Mouse (Mus musculus): ENCODE data around the gene Nup54. TPM values are rescaled to one million over a fixed set of nuclear protein-coding genes. Genes with fewer than 3 reads are reported as not detected.
A peak's percentile ranks its signal among the peaks of the same experiment; 100 is the strongest.

Gene Nup54
- total RNA-seq, 2 experiments from 2014 or later = 30.3 to 34.0 TPM

DNA sequence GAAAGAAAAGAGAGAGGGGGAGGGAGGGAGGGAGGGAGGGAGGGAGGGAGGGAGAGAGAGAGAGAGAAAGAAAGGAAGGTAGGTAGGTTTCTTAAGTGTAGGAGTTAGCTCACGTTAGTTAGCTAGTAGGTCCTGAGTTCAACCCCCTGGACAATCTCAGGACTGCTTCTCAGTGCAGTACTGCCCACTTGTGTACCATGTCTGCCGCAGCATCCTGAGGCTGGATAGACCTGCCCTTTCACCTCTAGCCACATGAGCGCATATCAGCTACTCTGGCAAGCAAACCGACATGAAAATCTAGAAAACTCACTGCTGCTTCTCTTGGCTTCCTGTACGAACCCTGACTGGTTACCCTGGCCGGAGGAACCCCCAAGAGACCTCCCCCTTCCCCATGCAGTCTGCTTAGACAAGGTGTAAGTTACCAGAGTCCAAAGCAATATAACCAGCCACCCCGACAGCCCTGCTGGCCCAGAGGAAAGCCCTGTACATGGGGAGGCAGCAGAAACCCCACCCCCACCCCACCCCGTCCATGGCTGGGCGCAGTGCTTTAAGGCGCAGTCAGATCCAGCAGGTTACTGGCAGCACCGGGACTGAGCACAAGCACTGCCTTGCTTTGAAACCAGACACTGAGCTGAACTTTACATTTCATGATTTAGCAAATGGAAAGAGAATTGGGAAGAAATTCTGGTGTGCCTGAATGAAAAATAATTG, 21.6 kb downstream of the Nup54 start:
- no peak for DNase-seq

- no peak for DNase-seq
These were observed 23.4 kb downstream of the Nup54 start for GRCm38 (mm10) chr5:92411461-92412140.

DNA sequence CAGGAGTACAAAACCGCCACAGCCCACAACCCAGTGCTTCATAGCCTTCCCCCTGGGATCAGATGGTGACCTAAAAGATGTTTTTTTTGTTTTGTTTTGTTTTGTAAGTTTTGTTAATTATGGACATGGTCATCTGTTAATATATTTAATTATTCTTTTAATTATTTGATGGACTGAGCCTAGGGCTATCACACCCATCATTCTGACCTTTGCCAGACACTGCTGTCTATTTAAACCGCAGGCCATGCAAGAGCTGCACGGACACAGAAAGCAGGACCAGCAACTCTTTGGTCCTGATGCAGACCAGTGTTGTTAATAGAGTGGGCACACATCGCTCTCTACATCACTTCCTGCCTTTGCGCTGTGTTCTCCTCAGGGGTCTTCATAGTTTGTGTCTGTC, 24.5 kb downstream of the Nup54 start:
- no peak for DNase-seq

DNA sequence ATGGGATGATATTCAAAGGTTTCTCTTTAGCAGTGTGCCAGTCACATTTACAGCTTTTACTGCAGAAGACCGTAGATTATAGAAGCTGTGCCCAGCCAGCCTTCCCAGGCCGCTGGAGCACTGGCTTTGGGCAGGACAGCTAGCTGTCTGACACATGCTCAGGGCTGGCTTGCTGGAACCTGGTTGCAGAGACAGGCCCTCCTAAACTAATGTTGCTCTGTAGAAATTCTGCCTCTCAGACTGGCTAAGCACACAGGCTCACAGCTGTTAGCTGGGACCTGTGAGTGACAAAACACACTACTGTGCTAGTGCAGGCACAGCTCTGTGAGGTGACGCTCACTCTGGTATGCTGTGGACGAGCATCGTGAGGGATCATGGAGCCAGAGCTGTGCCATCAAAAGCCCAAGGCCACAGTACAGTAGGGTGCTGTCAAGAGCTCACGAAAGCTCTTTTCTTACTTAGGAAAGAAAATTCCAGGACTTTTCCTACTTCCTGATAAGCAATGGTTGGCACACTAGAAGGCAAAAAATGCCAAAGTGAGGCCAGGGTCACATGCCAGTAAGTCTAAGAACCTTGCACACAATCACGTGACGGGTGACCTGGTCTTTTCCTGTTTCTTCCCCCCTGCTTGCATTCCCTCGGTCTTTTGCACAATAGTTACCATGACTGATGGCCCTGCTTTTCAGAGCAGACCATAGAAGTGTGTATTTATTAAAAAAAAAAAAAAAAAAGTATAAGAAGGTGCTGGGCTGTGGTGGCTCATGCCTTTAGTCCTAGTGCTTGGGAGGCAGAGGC, 25.5 kb downstream of the Nup54 start:
- DNase-seq = peak; percentile 53

- DNase-seq = no peak
These were observed 30.7 kb downstream of the Nup54 start for GRCm38 (mm10) chr5:92404400-92404678.

- no peak for DNase-seq
These were observed 31.2 kb downstream of the Nup54 start for GRCm38 (mm10) chr5:92403562-92404399.

GRCm38 (mm10) chr5:92402816-92403215, 32.2 kb downstream of the Nup54 start:
- no peak for DNase-seq

DNA sequence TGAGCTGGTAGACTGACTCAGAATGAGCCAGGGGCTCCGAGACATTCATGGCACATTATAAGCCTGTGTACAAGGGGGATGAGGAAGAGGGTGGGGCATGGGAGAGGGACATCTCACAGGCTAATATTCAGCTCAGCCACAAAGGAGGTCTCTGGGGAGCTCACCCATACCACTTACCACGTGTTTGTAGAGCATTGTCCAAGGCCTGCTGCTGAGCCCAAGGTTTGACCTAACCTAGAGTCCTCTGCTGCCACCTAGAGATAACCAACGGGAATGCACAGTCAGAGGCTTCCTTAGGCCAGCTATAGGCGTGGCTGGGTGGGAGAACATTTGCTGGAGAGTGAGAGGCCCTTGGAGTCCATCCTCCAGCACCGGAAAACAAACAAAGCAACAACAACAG, 36.9 kb downstream of the Nup54 start:
- DNase-seq = peak; percentile 87

DNA sequence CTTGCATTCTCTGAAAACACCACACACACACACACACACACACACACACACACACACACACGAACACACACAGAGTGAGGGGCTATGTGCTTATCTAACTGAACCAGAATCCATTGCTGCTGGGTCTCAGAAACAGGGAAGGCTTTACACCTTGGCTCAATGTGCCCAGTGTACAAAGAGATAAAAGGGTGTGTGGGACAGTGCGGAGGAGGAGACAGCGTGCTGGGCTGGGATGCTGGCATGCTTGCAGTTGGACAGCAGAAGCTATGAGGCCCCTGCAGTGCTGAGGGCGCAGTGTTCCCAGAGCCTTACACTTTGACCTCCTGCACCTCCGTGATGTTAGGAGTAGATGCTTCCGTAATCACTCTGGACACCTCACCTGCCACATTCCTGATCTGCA, 38.5 kb downstream of the Nup54 start:
- no peak for DNase-seq

DNA sequence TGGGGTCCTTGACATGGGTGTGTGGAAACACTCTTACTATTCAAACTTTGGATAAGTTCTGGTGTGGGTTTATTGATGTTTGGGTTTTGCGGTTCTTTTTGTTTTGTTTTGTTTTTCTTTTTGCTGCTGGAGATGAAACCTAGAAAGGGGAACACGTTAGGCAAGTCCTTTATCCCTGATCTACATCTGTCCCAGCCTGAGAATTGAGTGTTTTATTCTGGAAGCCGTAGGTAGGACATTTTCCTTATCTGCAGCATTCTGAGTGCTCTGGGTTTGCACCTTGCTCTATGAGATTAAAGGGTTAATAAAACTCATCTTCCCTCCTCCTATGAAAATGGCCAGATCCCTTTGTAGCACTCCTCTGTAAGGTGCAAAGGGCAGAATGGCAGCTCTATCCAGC, 39.3 kb downstream of the Nup54 start:
- no peak for DNase-seq

DNA sequence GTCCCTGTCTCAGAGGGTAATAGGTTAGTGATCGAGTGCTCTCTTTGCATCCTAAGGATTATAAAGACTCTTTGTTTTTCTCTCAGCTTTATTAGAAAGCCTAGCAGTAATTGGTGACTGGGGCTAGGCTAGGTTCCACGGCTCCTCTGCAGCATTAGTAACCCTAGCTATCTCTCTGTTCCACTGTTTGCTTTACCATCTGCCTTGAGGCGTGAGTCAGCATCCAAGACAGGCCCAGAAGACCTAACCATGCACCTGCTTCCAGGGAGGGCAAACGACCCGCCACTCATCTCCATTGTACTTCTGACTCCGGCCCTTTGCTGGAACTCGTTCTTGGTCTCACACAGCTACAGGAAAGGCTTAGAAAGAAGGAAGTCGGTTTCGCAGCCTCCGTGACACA, 41.2 kb downstream of the Nup54 start:
- no peak for DNase-seq

DNA sequence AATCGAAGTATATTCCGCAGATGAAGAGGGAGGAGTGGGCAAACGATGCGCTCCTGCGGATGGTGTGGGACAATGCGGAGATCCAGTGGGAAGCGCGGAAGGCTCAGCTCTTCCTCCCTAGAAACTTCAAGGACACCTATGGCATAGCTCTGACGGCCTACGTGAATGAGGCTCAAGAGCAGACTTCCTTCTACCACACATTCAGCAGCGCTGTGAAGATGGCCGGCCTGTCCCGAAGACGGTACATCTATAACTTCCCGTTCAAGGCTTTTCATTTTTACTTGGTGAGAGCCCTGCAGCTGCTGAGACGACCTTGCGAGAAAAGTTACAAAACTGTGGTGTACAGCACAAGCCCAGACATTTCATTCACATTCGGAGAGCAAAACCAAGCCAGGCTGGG, 42.5 kb downstream of the Nup54 start:
- DNase-seq = no peak

DNA sequence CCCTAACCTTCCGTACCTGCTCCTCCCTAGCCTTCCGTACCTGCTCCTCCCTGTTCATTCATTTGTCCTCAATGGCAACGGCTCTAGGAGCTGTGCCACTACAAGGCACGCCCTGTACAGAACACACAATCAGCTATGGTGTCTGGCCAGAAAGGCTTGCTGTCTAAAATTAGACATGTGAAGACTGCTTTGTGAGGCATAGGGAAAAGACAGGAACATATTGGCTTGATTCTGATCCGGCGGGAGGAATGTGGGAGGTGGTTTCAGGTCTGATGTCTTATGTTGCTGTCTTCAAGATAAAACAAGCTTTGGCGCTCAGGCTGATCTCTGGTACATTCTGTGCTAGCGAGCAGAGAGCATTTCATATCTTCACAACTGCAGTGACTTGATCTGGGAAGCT, 44.4 kb downstream of the Nup54 start:
- no peak for DNase-seq

DNA sequence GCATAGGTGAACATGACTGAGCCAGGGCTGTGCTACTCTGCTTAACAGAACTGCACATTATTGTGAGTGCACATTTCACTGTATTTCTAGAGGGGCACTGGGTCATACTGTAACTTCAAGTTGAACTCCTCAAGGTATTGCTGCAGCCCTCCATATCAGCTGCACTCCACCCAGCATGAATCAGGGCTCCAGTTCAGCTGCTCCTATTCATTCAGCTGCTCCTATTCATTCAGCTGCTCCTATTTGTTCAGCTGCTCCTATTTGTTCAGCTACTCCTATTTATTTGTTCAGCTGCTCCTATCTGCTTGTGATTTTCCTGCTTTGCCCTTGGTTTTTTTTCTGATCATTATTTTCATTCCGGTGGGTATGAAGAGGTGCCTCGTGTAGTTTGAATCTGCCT, 45.0 kb downstream of the Nup54 start:
- no peak for DNase-seq

GRCm38 (mm10) chr5:92387433-92387832, 47.6 kb downstream of the Nup54 start:
- peak; percentile 53 for DNase-seq

GRCm38 (mm10) chr5:92386643-92387042, 48.4 kb downstream of the Nup54 start:
- no peak for DNase-seq

- DNase-seq = no peak
These were observed 48.9 kb downstream of the Nup54 start for GRCm38 (mm10) chr5:92386102-92386501.

GRCm38 (mm10) chr5:92384855-92385254, 50.2 kb downstream of the Nup54 start:
- peak; percentile 51 for DNase-seq

DNA sequence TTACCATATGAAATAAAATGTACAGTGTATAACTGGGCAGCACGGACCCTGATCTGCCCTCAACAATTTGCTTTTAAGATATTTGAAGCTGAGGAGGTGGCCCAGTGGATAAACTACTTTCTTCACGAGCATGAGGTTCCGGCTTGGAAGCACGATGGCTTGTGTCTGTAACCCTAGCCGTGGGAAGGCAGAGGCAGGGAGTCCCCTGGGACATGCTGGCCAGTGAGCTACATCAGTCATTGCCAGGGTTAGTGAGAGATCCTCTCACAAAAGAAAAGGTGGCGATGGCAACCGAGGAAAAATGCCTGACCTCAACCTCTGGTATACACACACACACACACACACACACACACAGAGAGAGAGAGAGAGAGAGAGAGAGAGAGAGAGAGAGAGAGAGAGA, 51.3 kb downstream of the Nup54 start:
- peak; percentile 52 for DNase-seq

DNA sequence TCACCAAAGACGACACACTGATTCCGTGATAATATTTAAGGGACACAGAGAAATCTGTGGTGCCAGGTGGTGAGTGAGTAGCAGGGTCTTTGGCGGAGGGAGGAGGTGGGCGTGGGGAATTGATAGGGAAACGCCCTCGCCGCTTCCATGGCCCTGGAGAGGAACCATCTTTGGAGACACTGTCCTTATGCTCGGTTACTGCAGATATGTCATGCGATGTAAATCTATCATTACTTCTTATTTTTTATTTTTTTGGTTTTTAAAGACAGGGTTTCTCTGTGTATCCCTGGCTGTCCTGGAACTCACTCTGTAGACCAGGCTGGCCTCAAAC, 52.7 kb downstream of the Nup54 start:
- no peak for DNase-seq

DNA sequence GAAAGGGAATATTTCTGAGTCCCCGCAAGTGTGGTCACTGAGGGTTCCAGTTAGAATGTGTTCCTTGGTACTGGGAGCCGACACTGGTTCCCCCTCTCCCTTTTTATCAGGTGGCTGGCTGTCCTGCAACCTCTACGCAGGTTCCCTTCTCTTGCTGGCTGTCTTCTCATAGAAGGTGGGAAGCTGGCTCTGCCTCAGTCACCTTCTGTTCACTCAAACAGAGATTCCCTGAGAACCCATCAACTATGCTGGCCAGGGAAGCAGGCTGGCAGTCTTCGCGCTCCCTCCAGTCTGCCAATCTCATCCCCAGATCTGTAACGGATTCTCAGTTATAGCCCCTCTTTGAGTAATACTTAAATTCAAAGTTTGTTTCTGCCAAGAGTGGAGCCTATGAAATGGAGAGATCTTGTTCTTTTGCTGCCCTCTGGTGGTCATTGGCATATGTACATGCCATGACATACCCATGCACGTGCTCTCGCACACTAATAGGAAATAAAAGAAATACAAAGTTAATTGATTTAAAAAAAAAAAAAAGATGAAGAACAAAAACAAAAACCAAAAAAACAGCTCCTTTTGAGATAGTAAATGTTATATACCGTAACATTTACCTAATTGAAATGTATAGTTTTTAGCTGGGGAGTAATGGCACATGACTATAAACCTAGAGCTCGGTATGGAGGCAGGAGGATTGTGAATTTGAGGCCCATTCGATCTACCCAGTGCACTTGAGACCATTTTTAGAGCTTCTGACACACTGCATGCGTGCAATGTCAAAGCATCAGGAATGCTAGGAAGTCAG, 53.3 kb downstream of the Nup54 start:
- DNase-seq = peak; percentile 87

Data from adrenal gland, postnatal 10 days (tissue).